Mouse (Mus musculus) subcutaneous adipose tissue, adult 2 months (tissue): ENCODE results near the gene Nudt14. TPM values are rescaled to one million over a fixed set of nuclear protein-coding genes. Genes with fewer than 3 reads are reported as not detected.

ENCODE experiments used
- polyA plus RNA-seq: library from polyadenylated mRNA; depleted of rRNA; stranded (reverse); fragments of >200 nt; gene quantifications from 2 replicates; pipeline ENCODE4 v1.2.3, GENCODE M21; 2012; ENCODE audit warnings: low replicate concordance; rRNA removed

Nudt14 gene
- polyA plus RNA-seq, result 36.9 and 40.6 TPM in 2 replicates

GRCm38 (mm10) chr12:112941776-112942713, at the start of gene Nudt14:
Gene Nudt14, minus strand, starts transcription at chr12:112942124.

GRCm38 (mm10) chr12:112976371-112977073, 34.6 kb upstream of the Nudt14 start, which contains the start of gene Btbd6:
Gene Btbd6, plus strand, starts transcription at chr12:112976482.

GRCm38 (mm10) chr12:112929562-112930352, 12.2 kb downstream of the Nudt14 start, which contains the start of gene Jag2:
Gene Jag2, minus strand, starts transcription at chr12:112929776.

Other genes with a start within 250 kb of the Nudt14 start
- 13.5 and 57.5 TPM in 2 replicates for gene Cep170b, start 221.7 kb downstream of the Nudt14 start, polyA plus RNA-seq
- 79.4 and 110 TPM in 2 replicates for gene Pld4, start 181.5 kb downstream of the Nudt14 start, polyA plus RNA-seq
- 16.4 and 31.6 TPM in 2 replicates for gene Ahnak2, start 139.5 kb downstream of the Nudt14 start, polyA plus RNA-seq
- 2.2 and 7.1 TPM in 2 replicates for gene Clba1, start 133.2 kb downstream of the Nudt14 start, polyA plus RNA-seq
- gene Cdca4, start 112.7 kb downstream of the Nudt14 start, polyA plus RNA-seq, result 11.3 and 32.5 TPM in 2 replicates
- 6.0 and 8.0 TPM in 2 replicates for gene Gpr132, start 73.9 kb downstream of the Nudt14 start, polyA plus RNA-seq
- gene Jag2, start 12.3 kb downstream of the Nudt14 start, polyA plus RNA-seq, result 36.0 and 44.3 TPM in 2 replicates
- 23.5 and 40.2 TPM in 2 replicates for gene Btbd6, start 34.4 kb upstream of the Nudt14 start, polyA plus RNA-seq
- 41.5 and 84.3 TPM in 2 replicates for gene Brf1, start 58.6 kb upstream of the Nudt14 start, polyA plus RNA-seq
- 55.4 and 68.3 TPM in 2 replicates for gene Pacs2, start 72.4 kb upstream of the Nudt14 start, polyA plus RNA-seq
- gene Tex22, start 132.4 kb upstream of the Nudt14 start, polyA plus RNA-seq, result 0.28 TPM in 1 of 2 replicates, not detected in the other
- 53.8 and 92.7 TPM in 2 replicates for gene Mta1, start 156.2 kb upstream of the Nudt14 start, polyA plus RNA-seq
- gene Crip2, start 198.1 kb upstream of the Nudt14 start, polyA plus RNA-seq, result 322 and 456 TPM in 2 replicates
- 1,377 and 1,405 TPM in 2 replicates for gene Crip1, start 204.2 kb upstream of the Nudt14 start, polyA plus RNA-seq
- gene Tedc1, start 214.3 kb upstream of the Nudt14 start, polyA plus RNA-seq, result 1.2 and 11.7 TPM in 2 replicates
- gene Tmem121, start 243.8 kb upstream of the Nudt14 start, polyA plus RNA-seq, result 0.39 and 7.6 TPM in 2 replicates